Mouse (Mus musculus): Measurements from ENCODE around the gene Cox19.

- no peak for TF ChIP-seq CTCF (IDR thresholded peaks at IDR 0.05; ENCODE audit: low read depth)
- no peak for TF ChIP-seq EP300 (IDR thresholded peaks at IDR 0.05; ENCODE audit: low read depth)
Observed at GRCm38 (mm10) chr5:139381586-139382513, 30.6 kb upstream of the Cox19 start.

Data from heart, postnatal 0 days (tissue).